Mouse (Mus musculus) hindbrain, embryonic 11.5 days (tissue): ENCODE results near the gene Nxt2. TPM values are rescaled to one million over a fixed set of nuclear protein-coding genes. Genes with fewer than 3 reads are reported as not detected.

Experiments used
- ATAC-seq: fragments of 200-750 bp; cut with Nextera tagmentation; 2 replicates; pipeline ENCODE4 v1.8.0; 2017; ENCODE audit warnings: mild to moderate bottlenecking, moderate TSS enrichment, moderate library complexity; ENCODE audit not compliant: low FRiP score
- DNase-seq: peaks from one replicate; pipeline ENCODE4 v3.0.0-alpha.2; 2015; ENCODE audit warnings: low spot score
- H3K27ac ChIP-seq: fragments of 300-500 bp; sonication (generic); 2 replicates; pipeline ENCODE4 v1.5.1; 2014; ENCODE audit warnings: mild to moderate bottlenecking, low read depth, low read length
- H3K27me3 ChIP-seq: fragments of 300-500 bp; sonication (generic); 2 replicates; pipeline ENCODE4 v1.6.1; 2014; ENCODE audit warnings: mild to moderate bottlenecking, low read length, moderate library complexity, mixed read lengths; ENCODE audit not compliant: control insufficient read depth, insufficient read depth
- H3K36me3 ChIP-seq: fragments of 300-500 bp; sonication (generic); 2 replicates; pipeline ENCODE4 v1.6.1; 2014; ENCODE audit warnings: mild to moderate bottlenecking, low read length, moderate library complexity, mixed read lengths; ENCODE audit not compliant: control insufficient read depth, insufficient read depth
- H3K4me1 ChIP-seq: fragments of 300-500 bp; sonication (generic); replicated peaks from 2 replicates; pipeline ENCODE4 v1.6.1; 2014; ENCODE audit warnings: low read length, mixed read lengths; ENCODE audit not compliant: control insufficient read depth, insufficient read depth
- H3K4me2 ChIP-seq: fragments of 300-500 bp; sonication (generic); replicated peaks from 2 replicates; pipeline ENCODE4 v1.6.1; 2014; ENCODE audit warnings: mild to moderate bottlenecking, low read depth, low read length
- H3K4me3 ChIP-seq: fragments of 300-500 bp; sonication (generic); 2 replicates; pipeline ENCODE4 v1.5.1; 2014; ENCODE audit warnings: low read depth, low read length
- H3K9ac ChIP-seq: fragments of 300-500 bp; sonication (generic); 2 replicates; pipeline ENCODE4 v1.6.1; 2014; ENCODE audit warnings: low read depth, low read length
- H3K9me3 ChIP-seq: fragments of 300-500 bp; sonication (generic); 2 replicates; pipeline ENCODE4 v1.6.1; 2016; ENCODE audit warnings: low read length; ENCODE audit not compliant: control insufficient read depth
- WGBS: fragments of 180-500 bp; shearing (Covaris S2); extraction: QIAGEN DNeasy Blood & Tissue Kit; methylation state at CpG from one replicate; pipeline ENCODE4 v1.1.7; 2014; 5-methylcytosine and 5-hydroxymethylcytosine counted together
- polyA plus RNA-seq: library from polyadenylated mRNA; unstranded; fragments of >200 nt; fragmentation: Nextera tagmentation; extraction: Ambion mirVana; gene quantifications from 2 replicates; pipeline ENCODE4 v1.2.1, GENCODE M21; 2014

The Nxt2 gene
- polyA plus RNA-seq, 1 experiment from 2014 or later, result 12.8 TPM

- H3K9me3 ChIP-seq, result no peaks in the 10 kb centered on the region
- no peaks in the 10 kb centered on the region for H3K27me3 ChIP-seq
- H3K4me3 ChIP-seq, result no peak overlapping the region
- WGBS, result 64% methylated on average over 3 of the region's 3 CpGs
- H3K4me2 ChIP-seq, result no peak overlapping the region
- H3K36me3 ChIP-seq, result no peaks in the 10 kb centered on the region
- ATAC-seq (no peak), DNase-seq (no peak)
- no peaks in the 10 kb centered on the region for H3K4me1 ChIP-seq
- H3K9ac ChIP-seq, result no peak overlapping the region
- H3K27ac ChIP-seq, result no peak overlapping the region
Observed at GRCm38 (mm10) chrX:142276573-142276972, 50.0 kb downstream of the Nxt2 start.

DNA sequence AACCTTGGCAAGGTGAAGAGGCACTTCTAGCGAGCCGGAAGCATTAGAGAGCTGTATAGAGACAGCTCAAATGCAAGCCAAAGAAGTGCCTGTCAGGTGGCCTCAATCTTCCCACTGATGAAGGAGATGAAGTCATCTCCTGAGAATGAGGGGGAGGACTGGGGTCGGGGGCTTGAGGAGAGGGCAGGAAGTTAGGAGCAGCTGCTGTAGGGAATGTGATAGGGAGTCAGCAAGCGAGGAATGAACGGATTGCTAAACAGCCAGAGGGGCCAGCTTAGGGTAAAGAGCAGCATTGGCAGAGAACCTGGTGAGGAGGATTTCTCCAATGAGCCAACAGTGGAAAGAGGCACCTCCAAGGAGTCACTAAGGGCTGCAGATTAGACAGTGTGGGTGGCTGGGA lies 59.3 kb downstream of the Nxt2 start:
- Histone ChIP-seq H3K4me1 (no peaks in the 10 kb centered on the region), H3K4me3 (no peak overlapping the region), H3K4me2 (no peak overlapping the region), H3K36me3 (no peaks in the 10 kb centered on the region), H3K9ac (no peak overlapping the region), H3K9me3 (no peaks in the 10 kb centered on the region), H3K27me3 (no peaks in the 10 kb centered on the region), H3K27ac (no peak overlapping the region)
- 60% methylated on average over 5 of the region's 5 CpGs for WGBS
- no peak for DNase-seq
- ATAC-seq, result no peak

Other genes starting within 250 kb of the Nxt2 start
- not detected in 2 replicates for gene Gucy2f, start 29.8 kb upstream of the Nxt2 start, polyA plus RNA-seq
- gene Kcne1l, start 79.5 kb downstream of the Nxt2 start, polyA plus RNA-seq, result 30.6 and 31.2 TPM in 2 replicates
- 28.0 and 31.6 TPM in 2 replicates for gene Acsl4, start 163.8 kb downstream of the Nxt2 start, polyA plus RNA-seq